Mouse (Mus musculus) CD4-positive helper T cell, adult 2 months (primary cell): ENCODE measurements at regions not wholly inside any gene's neighbourhood (a gene's known extent, or its start where the extent isn't known, plus 50 kb on each side); places are given as distances from the start of the nearest gene placed in this dataset.
A peak's percentile ranks its signal among the peaks of the same experiment; 100 is the strongest.

Source experiments
- DNase-seq: peaks from one replicate; pipeline ENCODE4 v3.0.0-alpha.2; 2012; ENCODE audit warnings: low read depth, missing footprints, low spot score

DNA sequence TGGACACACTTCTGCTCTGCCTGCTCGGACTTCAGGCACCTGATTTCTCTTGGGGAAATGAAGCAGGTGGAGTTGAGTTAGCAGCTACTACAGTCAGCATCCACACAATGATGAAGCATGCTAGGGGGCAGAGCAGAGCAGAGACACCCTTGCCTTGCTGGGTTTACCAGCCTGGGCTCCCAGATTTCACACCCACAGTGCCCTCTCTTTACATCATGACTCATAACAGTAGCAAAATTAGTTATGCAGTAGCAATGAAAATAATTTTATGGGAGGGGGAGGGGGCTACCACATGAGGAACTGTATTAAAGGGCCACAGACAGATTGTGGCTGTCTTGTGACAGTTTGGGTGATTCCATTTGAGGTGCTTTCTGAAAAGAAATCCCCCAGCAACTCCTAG, 50.0 kb upstream of the Rflna start:
- peak; percentile 69 for DNase-seq
